Mouse (Mus musculus): ENCODE data around the gene Dock7. TPM values are rescaled to one million over a fixed set of nuclear protein-coding genes. Genes with fewer than 3 reads are reported as not detected.
A peak's percentile ranks its signal among the peaks of the same experiment; 100 is the strongest.

Gene Dock7
- polyA plus RNA-seq, 1 experiment = 15.3 TPM

- H3K4me1 ChIP-seq (ENCODE audit: control insufficient read depth, insufficient read depth, insufficient read length, low read length) = peaks cover 5% of the 10 kb centered on the region
- H3K27ac ChIP-seq (replicated peaks; ENCODE audit: low read depth, low read length) = peak within 1 kb of the TSS; percentile 99
- peak within 1 kb of the TSS; percentile 89 for H3K4me3 ChIP-seq (ENCODE audit: insufficient read depth, low read depth, low read length)
These were observed 197.1 kb downstream of the Dock7 start, which contains the start of gene Usp1 for GRCm38 (mm10) chr4:98923568-98924070. Usp1 (plus strand) TSS chr4:98923810.

GRCm38 (mm10) chr4:98922643-98923567 is 197.8 kb downstream of the Dock7 start:
- Histone ChIP-seq H3K4me1 (ENCODE audit: control insufficient read depth, insufficient read depth, insufficient read length, low read length) (peaks cover 5% of the 10 kb centered on the region), H3K27ac (replicated peaks; ENCODE audit: low read depth, low read length) (peak overlapping the region; percentile 62), H3K4me3 (ENCODE audit: insufficient read depth, low read depth, low read length) (peak overlapping the region; percentile 89)

GRCm38 (mm10) chr4:98922061-98922642 is 198.6 kb downstream of the Dock7 start:
- Histone ChIP-seq H3K4me3 (ENCODE audit: insufficient read depth, low read depth, low read length) (peak overlapping the region; percentile 84), H3K27ac (replicated peaks; ENCODE audit: low read depth, low read length) (peak overlapping the region; percentile 62), H3K4me1 (ENCODE audit: control insufficient read depth, insufficient read depth, insufficient read length, low read length) (peaks cover 5% of the 10 kb centered on the region)

- Histone ChIP-seq H3K4me3 (ENCODE audit: insufficient read depth, low read depth, low read length) (no peak overlapping the region), H3K4me1 (ENCODE audit: control insufficient read depth, insufficient read depth, insufficient read length, low read length) (peaks cover 5% of the 10 kb centered on the region), H3K27ac (replicated peaks; ENCODE audit: low read depth, low read length) (no peak overlapping the region)
These were observed 199.8 kb downstream of the Dock7 start for GRCm38 (mm10) chr4:98920896-98921295.

GRCm38 (mm10) chr4:98918204-98918603 is 202.5 kb downstream of the Dock7 start:
- Histone ChIP-seq H3K27ac (replicated peaks; ENCODE audit: low read depth, low read length) (no peak overlapping the region), H3K4me3 (ENCODE audit: insufficient read depth, low read depth, low read length) (no peak overlapping the region), H3K4me1 (ENCODE audit: control insufficient read depth, insufficient read depth, insufficient read length, low read length) (peaks cover 3% of the 10 kb centered on the region; the same call in 1 of the 2 replicates)

GRCm38 (mm10) chr4:98917724-98918123 is 203.0 kb downstream of the Dock7 start:
- no peak overlapping the region for H3K4me3 ChIP-seq (ENCODE audit: insufficient read depth, low read depth, low read length)
- no peak overlapping the region for H3K27ac ChIP-seq (replicated peaks; ENCODE audit: low read depth, low read length)
- H3K4me1 ChIP-seq (ENCODE audit: control insufficient read depth, insufficient read depth, insufficient read length, low read length) = peaks cover 3% of the 10 kb centered on the region; the same call in 1 of the 2 replicates

- Histone ChIP-seq H3K4me1 (ENCODE audit: control insufficient read depth, insufficient read depth, insufficient read length, low read length) (no peaks in the 10 kb centered on the region), H3K27ac (replicated peaks; ENCODE audit: low read depth, low read length) (no peak overlapping the region)
These were observed 210.5 kb downstream of the Dock7 start for GRCm38 (mm10) chr4:98910246-98910645.

GRCm38 (mm10) chr4:98887148-98887547 is 233.6 kb downstream of the Dock7 start:
- Histone ChIP-seq H3K4me1 (ENCODE audit: control insufficient read depth, insufficient read depth, insufficient read length, low read length) (no peaks in the 10 kb centered on the region), H3K27ac (replicated peaks; ENCODE audit: low read depth, low read length) (no peak overlapping the region), H3K4me3 (ENCODE audit: insufficient read depth, low read depth, low read length) (no peak overlapping the region)

More at GRCm38 (mm10) chr4:98910246-98910645, 210.5 kb downstream of the Dock7 start:
- H3K4me3 ChIP-seq (ENCODE audit: insufficient read depth, low read depth, low read length) = no peak overlapping the region

Other genes starting within 250 kb of the Dock7 start
- 14.0 TPM in 2 replicates for gene Usp1, start 197.1 kb downstream of the Dock7 start, polyA plus RNA-seq (2012; ENCODE audit: insufficient read depth, insufficient read length, missing spikeins)
- 13.8 and 16.8 TPM in 2 replicates for gene Angptl3, start 90.0 kb downstream of the Dock7 start, polyA plus RNA-seq (2012; ENCODE audit: insufficient read depth, insufficient read length, missing spikeins)
- gene Atg4c, start 73.0 kb upstream of the Dock7 start, polyA plus RNA-seq (2012; ENCODE audit: insufficient read depth, insufficient read length, missing spikeins) = 10.1 and 10.5 TPM in 2 replicates
- gene Gm12689, start 175.0 kb upstream of the Dock7 start, polyA plus RNA-seq (2012; ENCODE audit: insufficient read depth, insufficient read length, missing spikeins) = not detected in 2 replicates

All from brown adipose tissue, adult 24 weeks (tissue).